Mouse (Mus musculus) right cerebral cortex, postnatal 10 days (tissue): ENCODE data around the gene Plcl1.
A peak's percentile ranks its signal among the peaks of the same experiment; 100 is the strongest.

Experiments used
- DNase-seq, 2 experiments: peaks; one replicate each; pipeline ENCODE4 v3.0.0; 2021; ENCODE audit warnings: low spot score in 2 of 2

Gene Plcl1

GRCm38 (mm10) chr1:55525100-55525499 lies 119.4 kb downstream of the Plcl1 start:
- no peak for DNase-seq

- DNase-seq: no peak
Measured at GRCm38 (mm10) chr1:55525748-55526147, 120.0 kb downstream of the Plcl1 start.

- no peak for DNase-seq
Measured at GRCm38 (mm10) chr1:55528547-55529304, 123.0 kb downstream of the Plcl1 start.

DNA sequence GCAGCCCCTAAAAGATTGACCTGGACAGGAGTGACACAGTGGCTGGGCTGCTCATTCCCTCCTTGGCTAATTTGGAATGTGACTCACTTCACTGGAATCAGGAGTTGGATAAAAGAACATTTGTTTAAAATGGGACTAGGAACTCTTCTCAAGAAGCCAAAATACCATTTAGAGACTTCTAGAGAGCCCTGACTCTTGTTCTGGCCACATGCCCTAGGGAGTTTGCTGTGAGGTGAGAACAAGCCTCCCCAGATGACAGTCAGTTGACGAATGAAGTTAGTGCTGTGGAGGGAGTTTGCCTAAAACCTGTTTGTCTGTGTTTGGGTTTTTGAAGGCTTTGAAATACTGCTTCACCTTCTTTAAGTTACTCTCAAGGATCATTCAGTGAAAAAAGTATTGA lies 128.1 kb downstream of the Plcl1 start:
- DNase-seq: no peak

DNA sequence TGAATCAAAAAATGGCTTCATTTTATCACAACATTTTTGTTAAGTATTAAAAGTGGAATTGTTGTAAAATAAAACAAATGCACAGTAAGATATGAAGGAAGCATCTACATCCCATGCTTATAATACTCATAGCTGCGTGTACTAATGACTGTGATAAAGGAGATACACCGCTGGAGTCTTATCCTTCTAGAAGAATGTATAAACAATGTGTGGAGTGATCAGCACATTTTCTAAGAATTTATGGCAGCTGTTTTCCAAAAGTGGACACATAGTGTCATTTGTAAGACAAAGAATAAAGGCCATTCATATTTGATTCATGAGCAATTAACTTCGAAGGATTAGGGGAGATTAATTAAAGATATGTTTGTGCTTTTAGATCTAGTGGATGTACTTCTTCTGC lies 148.7 kb downstream of the Plcl1 start:
- DNase-seq: no peak

- DNase-seq: no peak
Measured at GRCm38 (mm10) chr1:55557960-55558359, 152.2 kb downstream of the Plcl1 start.

GRCm38 (mm10) chr1:55558409-55558808 lies 152.7 kb downstream of the Plcl1 start:
- DNase-seq: no peak

- DNase-seq: no peak
Measured at GRCm38 (mm10) chr1:55559998-55560397, 154.3 kb downstream of the Plcl1 start.

DNA sequence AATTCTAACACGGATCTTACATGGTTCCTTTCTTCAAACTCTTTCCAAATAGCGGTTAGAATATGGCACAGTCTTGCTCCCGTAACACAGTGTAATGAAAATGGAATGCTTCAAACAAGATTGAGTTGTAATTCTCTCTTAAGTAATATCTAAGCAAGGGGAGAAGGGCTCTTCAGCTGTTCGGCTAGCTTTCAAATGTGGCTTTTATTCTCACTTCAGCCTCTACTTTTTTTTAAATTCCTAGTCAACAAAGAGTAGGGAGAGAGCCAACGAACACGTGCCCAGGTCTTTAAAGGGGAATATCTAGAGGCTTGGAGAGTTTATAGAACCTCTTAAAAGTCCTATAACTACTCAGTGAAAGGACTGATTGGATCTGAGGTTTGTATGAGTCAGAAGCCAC lies 160.2 kb downstream of the Plcl1 start:
- DNase-seq: no peak

- no peak for DNase-seq
Measured at GRCm38 (mm10) chr1:55567801-55568360, 162.2 kb downstream of the Plcl1 start.

DNA sequence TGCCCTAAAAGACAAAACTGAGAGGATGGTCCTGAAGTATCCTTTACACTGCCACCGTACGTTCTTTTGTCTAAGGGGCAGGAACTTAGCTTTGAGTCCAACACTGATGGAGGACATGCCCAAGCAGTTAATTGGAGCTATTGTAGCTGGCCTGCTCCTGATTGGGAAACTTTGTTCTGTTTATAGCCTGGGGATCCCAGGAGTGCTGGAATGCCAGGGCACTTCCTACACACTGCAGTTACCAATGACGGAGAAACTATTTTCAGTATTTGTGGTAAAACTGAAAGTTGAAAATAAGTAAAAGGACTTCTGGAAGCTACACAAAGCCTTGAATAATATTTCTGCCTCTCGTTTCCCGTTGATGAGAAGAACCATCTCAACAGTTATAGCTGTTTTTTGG lies 164.5 kb downstream of the Plcl1 start:
- no peak for DNase-seq

DNA sequence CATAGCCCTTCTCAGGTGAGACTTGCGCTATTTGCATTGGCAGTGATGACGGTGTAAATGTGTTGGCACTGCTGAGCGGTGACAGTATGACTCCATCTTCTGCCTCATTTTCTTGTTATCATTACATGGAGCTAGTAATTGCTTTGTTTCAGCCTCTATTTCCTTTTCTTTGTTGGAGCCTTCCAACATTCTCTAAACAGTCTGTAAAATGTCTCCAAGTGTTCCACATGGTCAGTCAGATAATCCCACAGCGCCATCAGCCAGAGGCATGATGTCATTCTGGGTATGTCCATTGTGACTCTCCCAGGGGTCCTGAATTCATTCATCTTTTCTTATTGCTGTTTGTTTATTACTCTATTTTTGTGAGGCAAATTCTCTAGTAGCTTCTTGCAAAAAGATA lies 165.7 kb downstream of the Plcl1 start:
- no peak for DNase-seq

DNA sequence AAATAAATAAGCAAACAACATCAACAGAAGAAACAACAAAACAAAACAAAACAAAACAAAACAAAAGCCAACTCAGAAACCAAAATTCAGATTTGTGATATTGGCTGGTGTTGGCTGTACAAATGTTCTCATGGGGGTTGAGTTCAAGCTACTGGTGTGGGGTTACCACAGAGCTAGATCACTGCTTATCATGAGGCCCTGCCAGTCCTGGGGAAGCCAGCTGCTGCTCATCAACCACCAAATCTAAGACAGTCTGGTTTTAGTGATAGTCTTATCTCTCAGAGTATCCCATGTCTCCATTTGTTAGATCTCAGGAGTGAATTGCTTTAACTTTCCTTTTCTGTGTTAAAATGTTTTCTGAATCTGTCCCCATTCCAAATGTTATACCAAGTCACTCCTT lies 166.5 kb downstream of the Plcl1 start:
- no peak for DNase-seq

- DNase-seq: no peak
Measured at GRCm38 (mm10) chr1:55572664-55573063, 166.9 kb downstream of the Plcl1 start.

GRCm38 (mm10) chr1:55575916-55576315 lies 170.2 kb downstream of the Plcl1 start:
- DNase-seq: peak in 1 of 2 experiments; percentile 26

GRCm38 (mm10) chr1:55581752-55582151 lies 176.0 kb downstream of the Plcl1 start:
- DNase-seq: no peak

- DNase-seq: no peak
Measured at GRCm38 (mm10) chr1:55585441-55585840, 179.7 kb downstream of the Plcl1 start.

GRCm38 (mm10) chr1:55588090-55588489 lies 182.4 kb downstream of the Plcl1 start:
- no peak for DNase-seq

DNA sequence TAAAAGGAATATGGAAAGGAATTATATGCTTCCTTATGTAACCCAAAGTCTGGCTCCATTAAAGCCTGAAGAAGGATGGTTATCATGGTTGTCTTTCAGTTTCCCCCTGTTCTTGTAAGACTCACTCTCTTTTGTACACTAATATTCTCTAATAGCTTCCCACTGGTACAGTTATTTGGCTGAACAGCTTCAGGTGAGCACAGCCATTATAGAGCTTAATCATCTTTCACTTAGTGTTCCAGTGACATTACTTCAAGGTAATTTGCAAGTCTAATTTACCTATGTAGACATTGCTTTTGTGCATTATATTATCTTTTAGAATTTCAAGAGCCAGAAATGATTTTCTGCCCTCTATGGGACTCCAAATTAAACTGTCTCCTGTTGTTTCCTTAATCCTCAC lies 184.3 kb downstream of the Plcl1 start:
- DNase-seq: no peak

DNA sequence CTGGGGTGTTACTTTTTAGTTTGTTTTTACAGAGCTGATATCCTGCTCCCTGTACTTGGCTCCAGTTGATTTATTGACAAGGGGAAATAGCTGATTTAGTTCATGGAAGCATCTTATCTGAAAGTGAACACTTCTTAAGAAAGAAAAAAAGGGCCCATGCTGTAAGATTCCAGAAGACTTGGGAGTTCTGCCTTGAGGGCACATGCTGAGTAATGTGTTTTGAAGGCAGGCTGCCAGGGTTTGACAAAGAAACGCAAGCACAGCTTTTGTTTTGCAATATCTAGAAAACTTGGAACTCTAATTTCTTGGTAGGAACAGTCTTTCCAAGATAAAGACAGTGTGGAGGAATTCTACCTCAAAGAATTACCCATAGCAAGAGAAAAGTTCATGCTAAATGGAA lies 194.8 kb downstream of the Plcl1 start:
- DNase-seq: peak in 1 of 2 experiments; percentile 30

GRCm38 (mm10) chr1:55604593-55604992 lies 198.9 kb downstream of the Plcl1 start:
- DNase-seq: no peak

GRCm38 (mm10) chr1:55605450-55605849 lies 199.7 kb downstream of the Plcl1 start:
- DNase-seq: no peak

DNA sequence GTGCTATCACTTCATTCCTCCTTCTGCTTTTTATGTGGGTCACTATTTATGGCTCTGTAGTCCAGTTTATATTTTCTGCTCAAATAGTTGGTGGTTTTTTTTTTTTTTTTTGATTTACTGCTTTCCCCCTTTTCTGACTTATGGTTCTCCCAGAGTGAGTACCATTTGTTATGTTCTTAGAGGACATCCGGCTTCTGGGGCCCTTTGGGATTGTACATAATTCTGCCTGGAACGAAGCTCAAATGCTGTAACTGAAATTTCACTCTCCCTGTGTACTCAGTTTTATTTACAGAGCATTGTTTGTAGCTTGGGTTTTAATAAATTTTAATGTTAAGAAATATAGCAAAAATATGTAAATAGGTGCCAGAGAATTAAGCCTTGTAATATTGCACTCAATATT lies 200.2 kb downstream of the Plcl1 start:
- no peak for DNase-seq

- DNase-seq: no peak
Measured at GRCm38 (mm10) chr1:55606405-55606804, 200.7 kb downstream of the Plcl1 start.
